Mouse (Mus musculus): Measurements from ENCODE around the gene Akap1. TPM values are rescaled to one million over a fixed set of nuclear protein-coding genes. Genes with fewer than 3 reads are reported as not detected.

Akap1 gene
- 14.2 and 14.5 TPM in 2 replicates for polyA plus RNA-seq (2015; fragmentation: Nextera tagmentation; extraction: Ambion mirVana)

DNA sequence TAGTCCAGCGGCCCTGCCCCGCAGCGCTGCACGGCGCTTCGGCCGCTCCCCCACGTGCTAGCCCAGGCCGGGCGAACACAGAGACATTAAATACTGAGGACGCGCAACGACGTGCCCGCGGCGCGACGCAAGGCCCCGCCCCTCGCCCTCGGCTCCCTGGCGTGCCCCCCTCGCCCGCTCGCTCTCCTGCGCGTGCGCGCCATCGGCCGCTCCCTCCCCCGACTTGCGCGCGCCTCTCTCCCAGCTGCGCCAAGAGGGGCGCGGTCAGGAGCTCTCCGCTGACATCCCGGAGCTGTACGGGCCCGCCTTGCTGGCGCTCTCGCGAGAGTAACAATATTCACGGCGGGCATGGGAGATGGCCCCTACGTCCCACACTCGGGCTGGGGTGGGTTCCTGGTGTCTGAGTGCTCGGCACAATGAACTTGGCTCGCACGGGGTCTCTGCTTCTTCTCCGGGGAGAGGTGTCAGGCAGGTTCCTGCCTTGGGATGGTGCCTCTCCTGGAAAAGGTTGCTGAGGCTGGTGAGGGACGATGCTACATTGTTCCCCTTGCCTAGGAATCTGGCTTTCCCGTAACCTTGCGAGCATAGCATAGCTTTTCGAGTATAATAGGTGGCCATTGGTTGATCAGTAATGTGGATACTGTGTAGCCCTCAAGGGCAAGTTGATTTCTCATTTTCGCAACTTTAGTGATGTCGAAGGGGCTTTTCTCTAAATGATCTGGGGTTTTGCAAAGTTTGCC lies at the start of gene Akap1:
Gene Akap1 (minus strand): TSS at position 129 of the 740 bp plus-strand sequence.
- Histone ChIP-seq H3K4me2 (ENCODE audit: low read depth, low read length) (peak within 1 kb of the TSS; percentile 78), H3K27me3 (ENCODE audit: insufficient read depth, low read length) (no peaks in the 10 kb centered on the region), H3K4me3 (ENCODE audit: low read depth, low read length) (peak within 1 kb of the TSS; percentile 61), H3K36me3 (replicated peaks; ENCODE audit: insufficient read depth, low read length) (no peaks in the 10 kb centered on the region), H3K9me3 (ENCODE audit: low read length) (no peaks in the 10 kb centered on the region), H3K9ac (replicated peaks) (peak within 1 kb of the TSS; percentile 56), H3K27ac (ENCODE audit: low read depth) (peak within 1 kb of the TSS; percentile 75), H3K4me1 (ENCODE audit: insufficient read depth) (peaks cover 15% of the 10 kb centered on the region)
- DNase-seq: peak; percentile 95
- TF ChIP-seq CTCF (IDR thresholded peaks at IDR 0.05; ENCODE audit: low read depth): no peak
- TF ChIP-seq EP300 (IDR thresholded peaks at IDR 0.05; ENCODE audit: low read depth): peak; percentile 49; the same call in 1 of the 2 replicates
- peak; percentile 95 for ATAC-seq
- 3% methylated on average over 57 of the region's 60 CpGs for WGBS (ENCODE audit: insufficient replicate concordance)

GRCm38 (mm10) chr11:88909388-88910036 lies 45.1 kb upstream of the Akap1 start:
- H3K9ac ChIP-seq (replicated peaks): no peak overlapping the region
- ATAC-seq: no peak

GRCm38 (mm10) chr11:88908557-88909211 lies 44.3 kb upstream of the Akap1 start:
- Histone ChIP-seq H3K4me2 (ENCODE audit: low read depth, low read length) (no peak overlapping the region), H3K9ac (replicated peaks) (no peak overlapping the region), H3K36me3 (replicated peaks; ENCODE audit: insufficient read depth, low read length) (no peaks in the 10 kb centered on the region), H3K4me1 (ENCODE audit: insufficient read depth) (no peaks in the 10 kb centered on the region), H3K4me3 (ENCODE audit: low read depth, low read length) (no peak overlapping the region), H3K27ac (ENCODE audit: low read depth) (no peak overlapping the region), H3K27me3 (ENCODE audit: insufficient read depth, low read length) (no peaks in the 10 kb centered on the region), H3K9me3 (ENCODE audit: low read length) (no peaks in the 10 kb centered on the region)
- WGBS (ENCODE audit: insufficient replicate concordance): 92% methylated on average over 1 of the region's 1 CpGs
- TF ChIP-seq EP300 (IDR thresholded peaks at IDR 0.05; ENCODE audit: low read depth) (no peak), CTCF (IDR thresholded peaks at IDR 0.05; ENCODE audit: low read depth) (peak; percentile 80)
- ATAC-seq (peak; percentile 55; the same call in 1 of the 2 replicates), DNase-seq (peak; percentile 62)

More at GRCm38 (mm10) chr11:88909388-88910036, 45.1 kb upstream of the Akap1 start:
- no peak for TF ChIP-seq EP300 (IDR thresholded peaks at IDR 0.05; ENCODE audit: low read depth)
- TF ChIP-seq CTCF (IDR thresholded peaks at IDR 0.05; ENCODE audit: low read depth): no peak
- DNase-seq: peak; percentile 19
- H3K36me3 ChIP-seq (replicated peaks; ENCODE audit: insufficient read depth, low read length): no peaks in the 10 kb centered on the region
- no peaks in the 10 kb centered on the region for H3K9me3 ChIP-seq (ENCODE audit: low read length)
- 80% methylated on average over 8 of the region's 8 CpGs for WGBS (ENCODE audit: insufficient replicate concordance)
- H3K27me3 ChIP-seq (ENCODE audit: insufficient read depth, low read length): no peaks in the 10 kb centered on the region
- no peak overlapping the region for H3K27ac ChIP-seq (ENCODE audit: low read depth)
- H3K4me2 ChIP-seq (ENCODE audit: low read depth, low read length): no peak overlapping the region
- no peak overlapping the region for H3K4me3 ChIP-seq (ENCODE audit: low read depth, low read length)
- H3K4me1 ChIP-seq (ENCODE audit: insufficient read depth): no peaks in the 10 kb centered on the region

DNA sequence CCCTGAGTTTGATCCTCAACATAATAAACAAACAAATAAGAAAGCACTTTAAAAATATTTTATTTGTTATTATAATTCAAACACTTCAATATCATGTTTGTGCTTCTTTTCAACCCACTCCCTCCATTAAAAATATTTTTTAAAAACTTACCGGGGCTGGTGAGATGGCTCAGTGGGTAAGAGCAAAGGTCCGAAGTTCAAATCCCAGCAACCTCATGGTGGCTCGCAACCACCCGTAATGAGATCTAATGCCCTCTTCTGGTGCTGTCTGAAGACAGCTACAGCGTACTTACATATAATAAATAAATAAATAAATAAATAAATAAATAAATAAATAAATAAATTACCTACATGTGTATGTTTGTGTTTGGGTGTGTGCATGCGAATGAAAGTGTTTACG lies 43.5 kb upstream of the Akap1 start:
- H3K4me3 ChIP-seq (ENCODE audit: low read depth, low read length): no peak overlapping the region
- H3K9ac ChIP-seq (replicated peaks): no peak overlapping the region
- WGBS (ENCODE audit: insufficient replicate concordance): 86% methylated on average over 7 of the region's 7 CpGs
- DNase-seq (no peak), ATAC-seq (no peak)
- H3K4me1 ChIP-seq (ENCODE audit: insufficient read depth): no peaks in the 10 kb centered on the region
- TF ChIP-seq EP300 (IDR thresholded peaks at IDR 0.05; ENCODE audit: low read depth) (no peak), CTCF (IDR thresholded peaks at IDR 0.05; ENCODE audit: low read depth) (no peak)
- H3K27ac ChIP-seq (ENCODE audit: low read depth): no peak overlapping the region
- no peaks in the 10 kb centered on the region for H3K36me3 ChIP-seq (replicated peaks; ENCODE audit: insufficient read depth, low read length)
- H3K9me3 ChIP-seq (ENCODE audit: low read length): no peaks in the 10 kb centered on the region
- H3K27me3 ChIP-seq (ENCODE audit: insufficient read depth, low read length): no peaks in the 10 kb centered on the region
- no peak overlapping the region for H3K4me2 ChIP-seq (ENCODE audit: low read depth, low read length)

- Histone ChIP-seq H3K4me1 (ENCODE audit: insufficient read depth) (no peaks in the 10 kb centered on the region), H3K9me3 (ENCODE audit: low read length) (no peaks in the 10 kb centered on the region), H3K4me3 (ENCODE audit: low read depth, low read length) (no peak overlapping the region), H3K27me3 (ENCODE audit: insufficient read depth, low read length) (no peaks in the 10 kb centered on the region), H3K27ac (ENCODE audit: low read depth) (no peak overlapping the region), H3K4me2 (ENCODE audit: low read depth, low read length) (no peak overlapping the region), H3K9ac (replicated peaks) (no peak overlapping the region), H3K36me3 (replicated peaks; ENCODE audit: insufficient read depth, low read length) (no peaks in the 10 kb centered on the region)
- no peak for DNase-seq
- no peak for TF ChIP-seq EP300 (IDR thresholded peaks at IDR 0.05; ENCODE audit: low read depth)
- no peak for TF ChIP-seq CTCF (IDR thresholded peaks at IDR 0.05; ENCODE audit: low read depth)
- ATAC-seq: no peak
- WGBS (ENCODE audit: insufficient replicate concordance): 42% methylated on average over 2 of the region's 2 CpGs
Observed at GRCm38 (mm10) chr11:88905621-88906020, 41.2 kb upstream of the Akap1 start.

DNA sequence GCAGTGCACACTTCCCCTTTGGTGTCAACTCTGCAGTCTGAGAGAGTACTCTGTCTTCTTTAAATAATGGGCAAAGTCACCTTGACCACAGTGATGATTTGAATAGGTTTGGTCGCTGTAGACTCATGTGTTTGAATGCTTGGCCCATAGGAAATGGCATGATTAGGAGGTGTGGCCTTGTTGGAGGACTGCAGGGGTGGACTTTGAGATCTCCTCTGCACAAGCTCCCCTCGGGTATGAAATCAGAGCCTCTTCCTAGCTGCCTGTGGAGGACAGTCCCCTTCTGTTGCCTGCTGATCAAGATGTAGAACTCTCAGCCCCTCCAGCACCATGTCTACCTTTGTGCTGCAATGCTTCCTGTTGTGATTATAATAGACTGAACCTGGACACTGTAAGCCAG lies 39.7 kb upstream of the Akap1 start:
- H3K4me2 ChIP-seq (ENCODE audit: low read depth, low read length): no peak overlapping the region
- TF ChIP-seq EP300 (IDR thresholded peaks at IDR 0.05; ENCODE audit: low read depth): no peak
- TF ChIP-seq CTCF (IDR thresholded peaks at IDR 0.05; ENCODE audit: low read depth): no peak
- ATAC-seq: 0 out of 2 replicates have a peak, but pooled peaks have one; percentile 21
- no peaks in the 10 kb centered on the region for H3K9me3 ChIP-seq (ENCODE audit: low read length)
- no peak for DNase-seq
- H3K4me3 ChIP-seq (ENCODE audit: low read depth, low read length): no peak overlapping the region
- H3K27ac ChIP-seq (ENCODE audit: low read depth): no peak overlapping the region
- WGBS (ENCODE audit: insufficient replicate concordance): 29% methylated on average over 2 of the region's 2 CpGs
- H3K36me3 ChIP-seq (replicated peaks; ENCODE audit: insufficient read depth, low read length): no peaks in the 10 kb centered on the region
- no peaks in the 10 kb centered on the region for H3K4me1 ChIP-seq (ENCODE audit: insufficient read depth)
- H3K9ac ChIP-seq (replicated peaks): no peak overlapping the region
- H3K27me3 ChIP-seq (ENCODE audit: insufficient read depth, low read length): no peaks in the 10 kb centered on the region
